Mouse (Mus musculus) liver, adult 2 months (tissue): ENCODE results near the gene Olfr1463.

ENCODE experiments used
- CTCF ChIP-seq: fragments of 200-500 bp; IDR thresholded peaks from 2 replicates; pipeline ENCODE4 v1.5.1; 2011; ENCODE audit warnings: low read depth, low read length, control low read depth
- POLR2A ChIP-seq: fragments of 200-500 bp; IDR thresholded peaks from 2 replicates; pipeline ENCODE4 v1.6.1; 2011; ENCODE audit warnings: low read length, control low read depth; ENCODE audit not compliant: insufficient read depth; ENCODE audit errors: extremely low read depth

DNA sequence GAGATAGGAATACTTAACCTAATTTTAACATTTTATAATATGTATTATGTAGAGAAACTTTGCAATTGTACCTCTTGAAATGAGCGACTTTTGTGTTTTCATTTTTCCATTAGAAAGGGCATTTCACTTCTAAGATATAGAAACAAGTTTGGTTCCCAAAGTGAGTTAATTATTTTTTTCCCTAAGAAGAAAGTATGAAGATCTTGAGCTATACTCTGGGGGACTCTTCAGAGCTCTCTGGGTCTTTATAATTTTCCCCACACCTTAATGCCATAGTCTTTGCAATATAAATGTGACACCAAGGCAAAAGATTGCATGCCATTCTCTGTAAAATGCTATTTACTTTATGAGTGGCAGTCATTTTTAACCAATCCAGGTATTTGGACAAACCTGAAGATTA is 45.7 kb upstream of the Olfr1463 start, which contains the start of gene Olfr1462:
- TF ChIP-seq CTCF (no peak), POLR2A (no peak)
